Mouse (Mus musculus): Measurements from ENCODE around the gene Rnf214.

The Rnf214 gene

DNA sequence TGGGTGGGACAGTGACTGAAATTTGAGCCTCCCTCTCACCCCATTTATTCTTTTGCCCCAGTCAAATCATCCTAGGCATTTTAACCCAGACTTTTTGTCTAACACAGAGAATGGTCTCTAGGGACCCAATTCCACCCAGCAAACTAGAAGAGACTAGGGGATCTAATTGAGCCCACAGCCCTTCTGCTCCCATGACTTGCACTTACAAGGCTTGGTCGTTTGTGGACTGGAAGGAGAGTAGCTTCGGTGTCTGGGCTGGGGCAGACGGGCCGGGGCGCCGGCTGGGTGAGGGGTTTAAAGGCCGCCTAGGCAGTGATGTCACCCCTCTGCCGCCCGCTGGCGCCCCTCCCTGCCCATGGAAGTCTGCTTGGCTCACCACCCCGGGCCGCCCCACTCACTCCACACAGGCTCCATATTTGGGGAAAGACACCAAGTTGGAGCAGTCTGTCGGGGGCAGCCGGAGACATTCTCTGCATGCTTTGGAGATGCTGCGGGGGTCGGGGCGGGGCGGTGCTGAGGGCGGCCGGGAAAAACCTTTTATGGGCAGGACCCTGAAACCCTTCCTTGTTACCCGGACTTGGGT lies 29.0 kb upstream of the Rnf214 start, which contains the start of gene Tagln:
Gene Tagln, minus strand, starts transcription at position 431 of the 583 bp plus-strand sequence.
- no peak for DNase-seq (ENCODE audit: low spot score)

DNA sequence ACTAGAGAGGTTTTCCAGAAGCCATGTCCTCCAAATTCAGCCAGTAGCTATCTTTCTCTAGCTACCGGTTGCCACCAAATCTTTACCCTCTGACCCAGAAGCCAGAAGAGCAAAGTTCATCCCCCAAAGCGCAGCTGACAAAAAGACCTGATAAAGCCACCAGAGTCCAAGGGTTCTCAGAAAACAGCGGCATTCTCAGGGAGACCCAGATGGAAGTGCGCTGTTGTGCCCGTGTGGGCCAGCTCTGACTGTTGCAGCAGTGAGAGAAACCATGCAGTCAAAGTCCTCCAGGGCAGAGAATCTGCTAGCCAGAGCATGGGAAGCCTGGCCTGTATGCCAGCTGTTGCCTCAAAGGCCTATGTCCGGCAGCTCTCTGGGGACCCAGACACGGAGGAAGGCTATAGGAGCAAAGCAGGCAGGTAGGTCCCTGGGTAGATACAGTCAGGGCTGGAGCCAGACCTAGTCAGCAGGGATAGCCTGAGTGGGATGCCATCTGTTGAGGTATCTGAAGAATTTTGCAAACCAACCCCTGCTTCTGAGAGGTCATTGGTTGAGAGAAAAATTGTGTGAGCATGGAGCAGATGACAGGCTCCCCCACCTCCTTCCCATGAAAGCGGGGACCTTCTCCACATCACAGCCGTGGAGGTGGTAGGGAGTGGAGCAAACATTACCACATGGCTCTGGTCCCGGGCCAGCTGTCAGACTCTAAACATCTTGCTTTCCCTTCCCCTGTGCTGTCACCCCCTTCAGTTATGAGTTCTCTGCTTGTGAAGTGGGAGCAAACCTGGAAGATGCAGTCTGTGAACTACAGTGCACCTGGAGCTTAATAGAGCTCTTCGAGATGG lies 26.1 kb upstream of the Rnf214 start:
- no peak for DNase-seq (ENCODE audit: low spot score)

DNA sequence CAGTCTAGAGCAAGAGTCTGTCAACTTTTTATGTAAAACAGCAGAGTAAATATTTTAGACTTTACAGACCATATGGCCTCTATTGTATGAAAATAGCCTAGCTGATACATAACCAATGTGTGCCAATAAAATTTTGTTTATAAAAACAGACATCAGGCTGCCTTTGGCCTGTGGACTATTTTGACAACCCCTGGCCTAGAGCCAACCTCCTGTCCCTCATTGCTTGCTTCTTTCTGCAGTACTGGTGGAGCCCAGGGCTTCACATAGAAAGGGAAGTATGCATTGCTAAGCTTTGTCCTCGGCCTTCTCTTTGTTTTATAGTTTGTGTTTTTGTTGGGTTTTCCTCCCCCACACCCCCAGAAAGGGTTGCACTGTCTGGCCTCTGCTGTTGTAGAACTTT lies 25.2 kb upstream of the Rnf214 start:
- no peak for DNase-seq (ENCODE audit: low spot score)

DNA sequence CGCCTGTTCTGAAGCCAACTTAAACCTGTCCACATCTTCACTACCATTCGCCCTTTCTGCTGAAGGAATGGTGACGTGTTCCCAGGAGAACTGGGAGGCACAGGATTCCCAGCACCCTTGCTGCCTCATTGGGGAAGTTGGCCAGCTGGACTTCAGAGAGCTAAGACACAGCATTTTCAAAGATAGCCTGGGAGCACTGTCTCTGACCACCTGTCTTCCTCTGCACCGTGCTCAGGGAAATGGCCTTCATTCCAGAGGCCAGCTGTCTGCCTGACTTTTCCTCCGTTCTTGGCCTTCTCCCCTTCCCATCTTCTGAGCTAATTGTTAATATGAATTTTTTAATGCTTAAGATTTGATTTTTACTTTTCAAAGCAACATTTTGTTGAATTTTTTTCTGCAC lies 22.6 kb upstream of the Rnf214 start:
- no peak for DNase-seq (ENCODE audit: low spot score)

DNA sequence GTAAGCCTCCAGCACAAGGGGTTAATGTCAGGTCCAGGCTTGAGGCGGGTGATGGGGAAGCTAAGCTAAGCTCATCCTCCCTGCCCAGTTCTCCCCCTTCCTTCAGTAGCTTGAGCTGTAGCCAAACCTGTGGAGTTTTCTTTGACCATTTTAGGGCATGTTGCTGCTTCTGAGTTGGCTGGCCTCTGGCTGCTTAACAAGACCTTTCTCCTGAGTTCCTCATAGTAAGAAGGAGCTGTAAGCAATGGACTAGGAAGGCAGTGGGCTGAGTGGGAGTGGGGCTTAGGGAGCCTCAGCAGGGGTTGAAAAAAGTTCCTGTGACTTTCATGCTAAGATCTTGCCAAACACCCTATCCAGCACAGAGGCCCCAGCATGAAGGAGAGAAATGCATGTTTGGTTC lies 13.2 kb upstream of the Rnf214 start:
- no peak for DNase-seq (ENCODE audit: low spot score)

DNA sequence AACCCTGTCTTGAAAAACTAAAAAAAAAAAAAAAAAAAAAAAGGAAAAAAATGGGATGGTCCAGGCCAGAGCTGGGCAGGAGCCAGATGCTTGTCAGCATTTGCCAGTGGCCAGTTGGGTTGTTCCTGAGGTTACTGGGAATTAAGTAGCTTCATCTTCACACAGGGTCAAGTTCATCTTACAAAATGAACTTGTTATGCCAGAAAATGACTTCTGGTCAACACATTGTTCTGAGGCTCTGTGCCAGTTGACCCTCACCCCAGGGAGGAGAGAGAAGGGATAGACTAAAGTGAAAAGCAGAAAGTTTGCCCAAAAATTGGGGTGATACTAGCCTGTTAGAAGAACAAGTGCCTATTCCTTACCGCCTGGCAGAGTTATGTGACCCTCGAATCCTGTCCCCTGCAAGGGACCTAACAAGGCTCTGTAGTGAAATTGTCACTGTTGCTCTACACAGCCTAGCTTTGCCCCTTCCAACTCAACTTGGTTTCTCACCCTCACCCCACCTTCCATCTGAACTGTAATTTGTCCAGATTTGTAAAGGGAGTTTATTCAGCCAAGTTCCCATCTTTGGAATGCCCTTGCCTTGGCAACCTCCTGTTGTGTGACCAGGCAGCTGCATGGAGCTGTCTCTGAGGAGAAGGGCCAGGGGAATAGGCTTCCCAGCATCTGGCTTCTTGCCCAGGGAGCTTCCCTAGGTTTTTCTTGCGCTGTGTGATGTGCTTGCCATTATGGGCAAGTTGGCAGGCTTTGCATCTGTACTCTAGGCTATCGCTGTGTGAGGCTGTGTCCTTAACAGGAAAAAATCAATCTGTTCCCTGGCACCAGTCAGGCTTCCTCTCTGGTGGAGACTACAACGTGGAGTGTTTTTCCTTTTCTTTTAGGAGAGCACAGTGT lies 10.6 kb upstream of the Rnf214 start:
- no peak for DNase-seq (ENCODE audit: low spot score)

DNA sequence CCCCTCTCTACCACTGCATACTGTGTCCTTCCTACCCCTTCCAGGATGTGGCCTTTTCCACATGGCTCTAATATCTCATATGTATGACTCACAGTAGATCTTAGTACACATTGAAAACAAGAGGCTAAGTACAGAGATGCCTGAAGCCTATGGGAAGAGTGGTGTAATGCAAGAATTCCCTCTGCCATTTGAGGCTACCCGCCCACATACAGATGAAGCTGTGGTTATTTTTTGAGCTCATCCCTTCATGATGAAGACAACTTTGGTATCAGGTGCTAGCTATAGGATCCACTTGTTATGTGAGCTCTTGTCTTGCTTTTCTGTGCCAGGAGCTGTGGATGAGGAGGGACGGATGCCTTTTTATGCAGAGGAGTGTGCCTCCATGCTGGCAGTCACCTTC lies 8.9 kb upstream of the Rnf214 start:
- no peak for DNase-seq (ENCODE audit: low spot score)

DNA sequence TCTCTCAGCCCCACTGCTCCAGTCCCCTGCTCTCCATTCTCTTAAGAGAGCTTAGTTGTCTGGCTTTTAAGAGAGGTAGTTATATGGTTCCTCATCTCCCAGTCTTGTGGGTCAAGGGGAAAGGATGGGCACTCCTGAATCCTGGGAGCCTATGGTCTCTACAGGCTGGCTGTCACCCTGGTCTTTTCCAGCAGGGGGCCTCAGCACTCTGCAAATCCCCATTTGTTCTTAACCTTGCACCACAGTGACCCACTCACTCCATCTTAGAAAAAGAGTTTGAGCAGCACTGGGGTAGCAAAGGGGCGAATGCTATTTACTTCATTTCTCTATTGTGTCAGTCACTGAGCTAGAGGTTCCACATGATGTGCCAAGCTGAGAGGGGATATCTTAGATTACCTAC lies 5.0 kb upstream of the Rnf214 start:
- DNase-seq (ENCODE audit: low spot score) = no peak

DNA sequence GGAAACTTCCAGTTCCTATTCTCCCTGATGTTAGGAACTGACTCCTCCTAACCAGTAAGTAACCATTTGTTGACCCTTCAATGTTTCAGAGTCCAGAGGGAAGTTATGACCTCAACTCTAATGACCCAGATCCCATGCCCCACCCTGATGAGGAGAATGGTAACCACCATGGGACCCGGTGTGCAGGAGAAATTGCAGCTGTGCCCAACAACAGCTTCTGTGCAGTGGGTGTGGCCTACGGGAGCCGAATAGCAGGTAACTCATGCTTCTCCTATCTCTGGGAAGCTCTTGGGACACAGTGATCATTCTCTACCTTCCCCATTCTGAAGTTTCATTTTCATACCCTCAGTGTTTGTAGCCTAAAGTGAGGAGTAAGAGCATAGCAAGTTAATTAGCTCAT lies 4.3 kb upstream of the Rnf214 start:
- no peak for DNase-seq (ENCODE audit: low spot score)

DNA sequence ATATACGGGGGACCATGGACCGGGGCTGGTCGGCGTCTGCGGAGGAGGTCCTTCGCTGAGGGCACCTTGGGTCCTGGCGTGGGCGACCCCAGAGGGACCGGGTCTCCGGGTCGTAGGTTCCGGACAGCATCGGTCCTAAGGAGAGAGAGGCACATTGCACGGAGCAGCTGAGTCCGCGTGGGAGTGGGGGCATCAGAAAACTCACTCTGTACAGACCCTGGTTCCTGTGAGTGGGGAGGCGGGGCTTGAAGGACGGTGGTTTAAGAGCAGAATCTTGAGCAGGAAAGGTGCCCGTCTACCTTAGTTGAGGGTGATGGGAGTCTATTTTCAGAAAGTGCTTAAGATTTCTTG lies 342 bp upstream of the Rnf214 start:
- DNase-seq (ENCODE audit: low spot score) = peak; percentile 30

DNA sequence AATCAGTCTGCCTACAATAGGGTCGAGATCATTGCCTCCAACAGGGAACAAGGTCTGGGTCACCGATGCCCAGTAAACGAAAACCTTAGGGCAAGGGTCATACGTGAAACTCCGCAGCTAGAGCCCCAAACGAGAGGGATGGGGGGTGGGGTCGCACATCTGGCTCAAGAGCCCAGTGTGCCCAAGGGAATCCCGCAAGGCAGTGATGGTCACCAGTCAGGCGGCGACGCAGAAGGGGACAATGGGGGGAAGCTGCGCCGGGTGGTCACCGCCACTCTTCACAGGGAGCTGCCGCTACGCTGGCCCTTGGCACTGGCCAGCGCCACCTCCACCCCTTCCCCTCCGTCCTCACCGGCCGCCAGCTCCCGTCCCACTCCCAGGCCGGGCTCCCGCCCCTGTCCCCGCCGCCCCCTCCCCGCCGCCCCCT lies 887 bp downstream of the Rnf214 start:
- no peak for DNase-seq (ENCODE audit: low spot score)

DNA sequence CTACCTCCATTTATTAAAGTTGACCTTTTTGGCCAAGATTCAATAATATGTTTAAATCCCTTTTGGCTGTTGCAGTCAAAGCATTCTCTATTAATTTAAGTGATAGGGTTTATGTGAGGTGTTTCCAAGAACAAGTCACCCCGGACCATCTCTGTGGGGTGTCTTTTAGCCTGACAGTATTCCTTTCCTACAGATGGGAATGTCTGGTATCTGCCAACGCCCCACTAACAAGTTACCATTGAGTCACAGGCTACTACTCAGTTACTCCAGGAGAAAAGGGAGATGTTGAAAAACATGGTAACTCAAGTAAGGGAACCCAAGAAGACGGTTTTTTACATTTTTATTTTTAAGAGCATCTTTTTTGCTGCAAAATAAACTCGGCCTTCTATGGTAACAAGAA lies 1.5 kb downstream of the Rnf214 start:
- DNase-seq (ENCODE audit: low spot score) = no peak

DNA sequence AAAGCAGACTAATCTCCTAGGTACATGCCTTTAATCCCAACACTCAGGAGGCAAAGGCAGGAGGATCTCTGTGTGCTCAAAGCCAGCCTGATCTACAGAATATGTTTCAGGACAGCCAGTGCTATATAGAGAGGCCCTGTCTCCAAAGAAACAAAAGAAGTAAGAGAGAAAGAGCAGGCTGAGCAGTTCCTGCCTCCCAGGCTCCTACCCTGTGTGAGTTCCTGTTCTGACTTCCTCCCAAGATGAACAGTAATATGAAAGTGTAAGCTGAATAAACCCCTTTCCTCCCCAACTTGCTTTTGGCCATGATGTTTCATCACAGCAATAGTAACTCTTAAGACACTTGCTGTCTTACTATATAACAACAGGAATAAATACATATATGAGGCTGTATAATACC lies 13.0 kb downstream of the Rnf214 start:
- DNase-seq (ENCODE audit: low spot score) = no peak

DNA sequence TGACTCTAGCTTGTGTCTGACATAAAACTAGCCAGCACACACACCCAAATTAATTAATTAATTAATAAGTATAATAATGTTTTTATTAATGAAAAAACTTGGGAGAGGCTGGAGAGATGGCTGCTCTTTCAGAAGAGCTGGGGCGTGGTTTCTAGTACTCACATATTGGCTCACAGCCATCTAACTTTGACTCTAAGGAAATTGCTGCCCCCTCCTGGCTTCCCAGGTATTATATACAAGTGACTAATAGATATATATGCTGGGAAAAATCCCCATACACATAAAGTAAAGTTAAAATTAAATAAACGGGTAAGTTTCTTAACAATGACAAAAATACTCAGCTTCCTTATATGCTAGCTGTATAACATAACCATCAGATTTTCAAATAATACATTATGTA lies 28.8 kb downstream of the Rnf214 start:
- no peak for DNase-seq (ENCODE audit: low spot score)

DNA sequence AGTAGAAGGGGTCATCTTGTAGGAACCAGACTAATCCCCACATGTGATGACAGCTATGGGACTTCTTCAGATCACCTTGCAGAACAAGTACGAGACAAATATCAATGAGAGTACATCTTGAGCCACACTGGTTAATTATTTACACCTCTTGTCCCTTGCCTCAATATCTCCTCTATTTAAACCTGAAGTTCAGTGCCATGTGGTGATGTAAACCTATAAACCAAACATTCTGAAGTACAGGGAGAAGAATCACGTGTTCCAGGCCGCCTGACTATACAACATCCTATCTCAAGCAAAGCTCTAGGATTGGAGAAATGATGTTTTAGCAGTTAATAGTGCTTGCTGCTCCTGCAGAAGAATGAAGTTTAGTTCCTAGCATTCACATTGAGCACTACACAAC lies 36.4 kb downstream of the Rnf214 start:
- no peak for DNase-seq (ENCODE audit: low spot score)

DNA sequence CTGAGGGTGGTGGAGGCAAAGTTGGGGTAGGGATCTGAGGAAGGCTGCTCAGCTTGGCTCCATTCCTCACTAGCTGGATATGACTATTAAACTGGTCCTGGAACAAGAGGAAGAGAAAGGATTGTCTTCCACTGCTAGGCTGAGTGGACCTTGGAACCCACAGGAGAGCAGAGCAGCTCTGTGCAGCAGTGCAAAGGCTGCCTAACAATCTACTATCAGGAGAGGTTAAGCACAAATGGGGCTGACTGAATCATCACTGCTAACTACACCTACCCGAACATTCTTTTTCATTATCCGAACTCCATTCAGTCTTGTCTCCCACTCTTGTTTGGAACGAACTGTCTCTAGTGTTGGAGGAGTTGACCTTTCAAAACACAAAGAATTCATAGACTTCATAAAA lies 37.5 kb downstream of the Rnf214 start:
- no peak for DNase-seq (ENCODE audit: low spot score)

DNA sequence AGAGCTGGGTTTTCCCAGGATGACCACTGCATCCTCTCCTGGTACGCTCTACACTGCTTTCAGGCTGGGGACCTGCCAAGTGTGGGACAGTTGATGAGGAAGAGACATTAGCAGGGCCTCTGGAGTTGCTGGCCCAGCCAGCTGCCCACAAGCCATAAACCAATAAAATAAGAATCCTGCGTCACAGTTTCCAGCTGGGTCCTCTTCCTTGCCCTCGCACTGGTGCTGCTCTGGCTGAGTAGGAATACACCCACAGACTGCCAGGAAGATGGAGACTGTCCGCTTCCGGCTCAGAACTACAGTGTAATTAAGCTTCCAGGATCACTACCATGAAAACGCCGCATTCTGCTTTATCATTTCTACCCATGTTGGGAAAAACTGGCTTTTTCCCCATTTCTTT lies 44.9 kb downstream of the Rnf214 start:
- DNase-seq (ENCODE audit: low spot score) = no peak

DNA sequence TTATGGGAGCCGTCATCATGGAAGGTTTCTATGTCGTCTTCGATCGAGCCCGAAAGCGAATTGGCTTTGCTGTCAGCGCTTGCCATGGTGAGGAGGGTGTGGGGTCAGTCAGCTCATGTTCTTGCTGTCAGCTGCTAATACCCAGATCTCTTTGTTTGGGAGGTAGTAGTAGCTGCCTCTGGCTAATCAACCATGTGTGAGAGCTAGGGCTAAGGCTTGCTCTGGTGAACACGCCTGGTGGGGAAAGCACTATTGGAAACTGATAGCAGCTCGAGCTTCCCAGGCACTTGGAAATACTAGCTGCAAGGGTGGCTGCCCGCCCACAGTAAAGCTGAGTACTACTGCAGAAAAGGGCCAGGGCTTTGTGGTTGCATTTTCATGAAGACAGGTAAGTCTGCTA lies 47.3 kb downstream of the Rnf214 start:
- no peak for DNase-seq (ENCODE audit: low spot score)

DNA sequence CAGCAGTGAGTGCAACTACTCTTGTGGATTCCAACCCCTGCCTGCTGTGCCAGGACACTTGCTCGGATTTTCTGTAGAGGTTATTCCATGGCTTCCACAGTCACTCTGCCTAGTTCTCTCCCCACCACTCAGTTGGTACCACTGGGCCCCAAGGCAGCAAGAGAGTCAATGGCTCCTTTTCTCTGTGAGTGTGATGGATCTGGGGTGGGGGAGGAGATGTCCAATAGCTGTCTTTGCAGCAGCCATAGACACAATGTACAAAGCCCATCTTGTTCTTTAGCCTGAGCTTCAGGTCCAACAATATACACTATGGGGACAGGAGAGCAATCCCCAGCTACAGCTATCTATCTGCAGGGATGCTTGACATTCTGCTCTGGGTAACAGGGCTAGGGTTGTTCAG lies 52.6 kb downstream of the Rnf214 start:
- DNase-seq (ENCODE audit: low spot score) = no peak

DNA sequence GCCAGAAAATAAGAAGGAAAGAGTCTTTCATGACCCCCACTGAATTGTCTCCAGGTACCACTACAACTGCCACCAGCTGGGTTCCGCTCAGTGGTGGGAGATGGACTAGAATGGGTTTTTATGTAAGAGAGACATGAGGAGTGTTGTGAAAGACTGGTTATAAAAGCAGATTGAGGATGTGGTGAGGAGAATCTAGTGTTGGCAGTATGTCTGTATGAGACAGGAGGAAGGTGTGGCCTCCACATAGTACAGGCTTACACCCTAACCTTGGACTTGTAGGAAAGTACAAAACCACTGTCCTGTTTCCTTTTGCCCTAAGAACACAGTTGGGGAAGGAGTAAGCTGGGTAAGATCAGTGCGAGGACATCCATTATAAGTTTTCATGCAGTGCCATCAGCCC lies 53.0 kb downstream of the Rnf214 start:
- DNase-seq (ENCODE audit: low spot score) = no peak

DNA sequence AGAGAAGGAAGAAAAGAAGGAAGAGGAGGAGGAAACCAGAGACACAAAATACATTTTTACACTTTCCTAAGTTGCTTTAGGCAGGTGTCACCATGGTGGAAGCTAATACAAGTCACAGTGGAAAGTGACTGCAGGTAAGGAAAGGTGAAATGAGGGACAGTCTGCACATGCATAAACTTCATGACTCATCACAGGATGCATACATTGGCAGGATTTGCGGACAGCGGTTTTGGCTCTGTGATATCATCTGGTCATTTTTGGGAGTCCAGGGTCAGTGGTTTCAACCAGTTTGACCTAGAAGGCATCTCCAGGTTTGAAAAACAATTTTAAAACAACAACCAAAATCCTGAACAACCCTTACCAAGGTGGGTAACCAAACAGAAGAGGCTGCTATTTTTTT lies 54.9 kb downstream of the Rnf214 start:
- no peak for DNase-seq (ENCODE audit: low spot score)

DNA sequence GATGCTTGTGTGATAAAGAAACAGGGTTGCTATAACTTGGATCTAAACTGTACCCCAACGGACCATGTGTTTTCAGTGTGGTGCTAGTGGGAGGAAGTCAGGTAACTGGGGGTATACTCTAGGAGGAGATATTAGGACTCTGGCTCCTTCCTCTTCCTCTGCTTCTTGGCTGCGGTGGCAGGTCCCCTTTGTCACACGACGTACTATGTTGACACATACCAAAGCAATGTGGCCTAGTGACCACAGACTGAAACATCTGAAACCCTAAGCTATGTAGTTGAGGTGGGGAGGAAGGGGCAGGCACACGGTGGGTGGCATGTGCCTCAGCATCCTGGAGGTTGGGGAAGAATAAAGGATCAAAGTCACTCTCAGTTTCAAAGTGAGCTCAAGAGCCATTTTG lies 55.4 kb downstream of the Rnf214 start:
- no peak for DNase-seq (ENCODE audit: low spot score)

DNA sequence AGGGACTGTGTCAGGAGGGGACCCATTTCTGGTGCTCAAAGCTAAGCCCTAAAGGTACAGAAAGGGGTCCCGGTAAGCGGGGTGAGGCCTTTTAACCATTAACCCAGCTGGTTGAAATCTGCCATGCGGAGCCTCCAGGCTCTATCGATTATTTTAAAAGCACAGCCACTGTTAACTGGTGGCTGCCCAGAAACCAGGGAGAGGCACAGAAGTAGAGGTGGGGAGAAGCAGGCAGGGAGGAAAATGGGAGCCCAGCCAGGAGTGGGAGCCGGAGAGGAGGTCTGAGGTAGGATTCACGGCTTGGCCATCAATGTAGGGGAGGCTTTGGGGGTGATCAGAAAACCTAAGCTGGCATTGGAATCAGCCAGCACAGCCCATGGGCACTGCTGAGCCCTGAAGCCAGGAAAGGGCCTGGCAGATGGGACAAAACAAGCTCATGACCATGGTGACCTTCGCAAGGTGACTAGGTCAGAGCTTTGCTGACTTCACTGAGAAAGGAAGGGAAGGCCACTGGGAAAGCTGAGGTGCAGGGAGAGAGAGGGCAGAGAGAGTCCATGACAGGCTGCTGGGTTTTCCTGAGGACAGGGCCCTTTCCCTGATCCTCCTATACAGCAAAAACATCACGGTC lies 56.1 kb downstream of the Rnf214 start:
- no peak for DNase-seq (ENCODE audit: low spot score)
